Mouse (Mus musculus) gastrocnemius, postnatal 14 days (tissue): Measurements from ENCODE around the gene Ccdc105. TPM values are rescaled to one million over a fixed set of nuclear protein-coding genes. Genes with fewer than 3 reads are reported as not detected.

Experiments used
- DNase-seq: peaks from one replicate; pipeline ENCODE4 v3.0.0; 2021; ENCODE audit warnings: mixed read lengths
- intact Hi-C: fragments of 180-260 bp; cut with DNase I; formaldehyde crosslinking; loops from one replicate; pipeline ENCODE4 v1.15.1; 2025; ENCODE audit warnings: low total_unique reads
- total RNA-seq, 2 experiments: library from RNA; stranded (reverse); gene quantifications; 2 replicates each; pipeline ENCODE4 v1.2.3; 2021

The Ccdc105 gene
- total RNA-seq, 2 experiments from 2014 or later: not detected

DNA sequence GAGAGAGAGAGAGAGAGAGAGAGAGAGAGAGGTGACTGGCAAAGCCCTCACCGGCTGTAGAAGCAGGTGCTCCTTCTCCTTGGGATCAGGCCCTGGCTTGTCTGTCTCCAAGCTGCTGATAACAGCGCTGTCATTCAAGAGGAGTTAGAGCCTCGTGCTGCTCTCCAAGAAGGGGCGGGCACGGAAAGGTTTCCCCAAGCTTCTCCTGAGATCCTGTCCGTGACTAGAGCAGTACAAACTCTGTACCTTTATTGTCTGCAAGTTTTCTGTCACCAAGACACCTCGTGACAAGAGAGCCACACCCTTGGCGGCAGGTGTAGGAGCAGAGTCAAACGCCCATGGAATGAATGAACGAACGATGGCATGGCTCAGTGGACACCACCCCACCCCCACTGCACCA is 34.8 kb downstream of the Ccdc105 start, which contains the start of gene Casp14:
Gene Casp14, minus strand, starts transcription at position 239 of the 400 bp plus-strand sequence.
- intact Hi-C loops: no loop called here
- no peak for DNase-seq

DNA sequence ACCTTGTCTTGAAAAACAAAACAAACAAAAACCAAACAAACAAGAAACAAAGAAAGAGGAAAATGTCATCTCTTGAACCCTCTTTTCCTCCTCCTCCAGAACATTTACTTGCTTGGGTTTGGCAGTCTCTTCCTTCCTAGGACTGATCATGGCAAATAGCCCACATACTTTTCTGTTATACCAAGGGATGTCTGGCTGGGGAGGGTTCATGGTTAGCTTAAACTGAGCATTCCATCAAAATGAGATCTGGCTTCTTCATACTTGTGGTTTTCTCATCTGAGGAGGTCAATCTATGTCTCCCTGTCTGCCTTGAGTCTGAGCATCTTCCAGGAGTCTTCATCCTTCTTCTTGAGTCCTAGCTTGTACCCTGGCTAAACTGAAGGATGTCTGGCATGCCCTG is 36.6 kb downstream of the Ccdc105 start:
- intact Hi-C loops: no loop called here
- no peak for DNase-seq

DNA sequence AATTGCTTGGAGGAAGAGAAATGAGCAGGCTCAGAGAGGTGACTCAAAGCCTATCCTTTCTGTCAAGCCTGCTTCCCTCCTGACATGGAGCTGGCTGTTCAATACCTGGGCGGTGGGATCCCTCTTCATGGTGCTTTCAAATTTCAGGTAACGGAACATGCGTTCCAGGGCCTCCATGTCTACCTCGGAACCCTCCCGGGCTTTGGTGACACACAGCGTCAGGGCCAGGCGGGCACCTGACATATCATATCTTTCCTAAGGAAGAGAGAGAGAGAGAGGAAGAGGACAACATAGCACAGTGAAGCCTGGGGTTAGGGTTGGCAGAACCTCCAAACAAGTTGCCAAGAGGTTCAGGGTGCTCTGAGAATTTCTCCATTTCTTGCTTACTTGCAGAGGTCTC is 37.7 kb downstream of the Ccdc105 start:
- intact Hi-C loops: no loop called here
- no peak for DNase-seq

DNA sequence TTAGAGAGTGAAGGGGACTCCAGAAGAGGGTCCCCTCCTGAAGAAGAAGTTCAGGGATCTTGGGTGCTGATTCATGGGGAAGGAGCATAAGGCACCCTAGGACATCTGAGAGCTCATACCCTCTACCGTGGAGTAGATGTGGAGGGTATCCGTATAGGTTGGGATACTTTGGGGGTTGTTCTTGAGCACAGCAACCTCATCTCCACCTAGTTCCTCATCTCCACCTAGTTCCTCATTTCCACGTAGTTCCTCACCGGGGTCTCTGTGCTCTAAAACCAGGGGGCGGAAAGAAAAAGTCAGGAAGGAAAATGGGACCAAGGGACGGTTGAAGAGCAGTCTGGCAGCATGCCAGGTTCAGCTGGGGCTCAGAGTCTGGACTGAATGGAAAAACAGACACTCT is 38.7 kb downstream of the Ccdc105 start:
- DNase-seq: no peak
- intact Hi-C loops: no loop called here

DNA sequence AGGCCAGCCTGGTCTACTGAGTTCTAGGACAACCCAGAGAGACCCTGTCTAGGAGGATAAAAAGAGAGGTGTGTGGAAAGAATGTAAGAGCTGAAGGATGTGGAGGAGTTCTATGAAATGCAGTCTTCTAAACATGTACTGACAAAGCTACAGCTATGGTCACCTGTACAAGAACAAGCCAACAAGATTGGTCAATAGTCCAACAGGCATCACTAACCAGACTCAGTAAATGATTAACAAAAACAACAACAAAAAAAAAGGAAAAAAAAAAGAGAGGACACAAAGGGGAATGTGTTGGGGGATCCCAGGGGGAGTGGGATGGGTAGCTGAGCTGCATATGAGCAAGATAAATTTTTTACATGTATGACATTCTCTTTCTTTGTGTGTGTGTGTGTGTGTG is 42.2 kb downstream of the Ccdc105 start:
- DNase-seq: no peak
- intact Hi-C loops: no loop called here

DNA sequence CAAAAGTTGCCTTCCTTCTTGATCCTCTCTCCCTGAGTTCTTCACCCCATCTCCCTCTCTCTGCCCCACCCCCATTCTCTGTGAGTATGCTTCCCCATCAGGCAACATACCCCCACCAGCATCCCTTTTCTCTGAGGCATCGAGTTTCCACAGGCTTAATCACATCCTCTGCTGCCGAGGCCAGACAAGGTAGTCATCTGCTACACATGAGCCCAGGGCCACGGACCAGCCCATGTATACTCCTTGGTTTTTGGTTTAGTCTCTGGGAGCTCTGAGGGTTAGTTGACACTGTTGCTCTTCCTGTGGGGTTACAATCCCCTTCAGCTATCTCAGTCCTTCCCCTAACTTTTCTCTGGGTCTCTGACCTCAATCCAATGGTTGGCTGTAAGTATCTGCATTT is 52.0 kb downstream of the Ccdc105 start:
- intact Hi-C loops: no loop called here
- DNase-seq: no peak

Other genes with a start within 250 kb of the Ccdc105 start
- gene Olfr1358, start 235.6 kb downstream of the Ccdc105 start, total RNA-seq: not detected
- 10 to 100 TPM; 14.7 to 16.4 TPM for gene Ilvbl, start 178.7 kb downstream of the Ccdc105 start, total RNA-seq
- 1 to 10 TPM; 6.6 to 7.0 TPM for gene Syde1, start 161.1 kb downstream of the Ccdc105 start, total RNA-seq
- not detected for gene Olfr1357, start 135.0 kb downstream of the Ccdc105 start, total RNA-seq
- gene Casp14, start 34.8 kb downstream of the Ccdc105 start, total RNA-seq: not detected
- gene Slc1a6, start 27.4 kb upstream of the Ccdc105 start, total RNA-seq: under 1 TPM in 1 of 2 experiments, not detected in 1; 0.14 TPM
- gene Olfr1356, start 99.1 kb upstream of the Ccdc105 start, total RNA-seq: not detected
- gene Olfr1355, start 122.5 kb upstream of the Ccdc105 start, total RNA-seq: not detected
- gene Olfr1354, start 160.1 kb upstream of the Ccdc105 start, total RNA-seq: not detected
- not detected for gene Olfr8, start 197.6 kb upstream of the Ccdc105 start, total RNA-seq
- gene Olfr1353, start 210.2 kb upstream of the Ccdc105 start, total RNA-seq: not detected
- gene Olfr1352, start 228.0 kb upstream of the Ccdc105 start, total RNA-seq: not detected